In genomic region chr13:63549210-63549609, GRCm38 (mm10) we compare ENCODE assay signal across 14 mouse cellular contexts. TPM values are rescaled to one million over a fixed set of nuclear protein-coding genes. Genes with fewer than 3 reads are reported as not detected.
DNase-seq lines count a peak whose midpoint lies in the region; ATAC-seq lines count a peak whose summit lies in the region.
"Had no signal": no experiment of that assay in that cellular context is flagged by ENCODE, and none has a peak within 500 bp of the region (broad histone marks: within the 10 kb centered on the region; RNA-seq: fewer than 3 reads in every experiment).

No protein-coding gene starts in this region.

- peak; percentile 65 for DNase-seq in cerebellum, adult 9-11 months
- DNase-seq in cerebellum, adult 9-10 months = no peak
- DNase-seq in kidney, adult 8-10 months = no peak
- no peak for DNase-seq in neural tube, embryonic 10.5 days (ENCODE audit: extremely low spot score, low spot score)
- DNase-seq in cerebellum, adult 8-10 months = no peak
- DNase-seq: heart, postnatal 14 days; kidney, postnatal 36 days; spleen, adult 18-20 months; thymus, postnatal 4 days had no signal

- no peak overlapping the region for H3K4me2 ChIP-seq in kidney, embryonic 15.5 days
- H3K4me2 ChIP-seq in neural tube, embryonic 13.5 days = no peak overlapping the region
- H3K4me2 ChIP-seq in stomach, embryonic 16.5 days (ENCODE audit: low read depth, low read length) = peak overlapping the region; percentile 21
- H3K4me2 ChIP-seq: embryonic facial prominence, embryonic 15.5 days had no signal

- H3K27ac ChIP-seq in kidney, embryonic 15.5 days = 0 out of 2 replicates have a peak overlapping the region, but pooled peaks have one; percentile 13
- peak overlapping the region; percentile 55 for H3K27ac ChIP-seq in neural tube, embryonic 13.5 days (replicated peaks)
- H3K27ac ChIP-seq in stomach, embryonic 16.5 days (ENCODE audit: low read length) = peak overlapping the region; percentile 53
- H3K27ac ChIP-seq: embryonic facial prominence, embryonic 15.5 days had no signal

- H3K9ac ChIP-seq in kidney, embryonic 15.5 days = no peak overlapping the region
- no peak overlapping the region for H3K9ac ChIP-seq in neural tube, embryonic 13.5 days
- H3K9ac ChIP-seq in stomach, embryonic 16.5 days (ENCODE audit: low read length) = no peak overlapping the region
- H3K9ac ChIP-seq: embryonic facial prominence, embryonic 15.5 days had no signal

- H3K4me3 ChIP-seq in kidney, embryonic 15.5 days (replicated peaks) = no peak overlapping the region
- H3K4me3 ChIP-seq in neural tube, embryonic 13.5 days = no peak overlapping the region
- H3K4me3 ChIP-seq in stomach, embryonic 16.5 days (replicated peaks; ENCODE audit: low read length) = no peak overlapping the region
- H3K4me3 ChIP-seq: embryonic facial prominence, embryonic 15.5 days; megakaryocyte, embryonic 14.5 days had no signal

- H3K9me3 ChIP-seq in kidney, embryonic 15.5 days (replicated peaks) = no peaks in the 10 kb centered on the region
- H3K9me3 ChIP-seq in neural tube, embryonic 13.5 days = no peaks in the 10 kb centered on the region
- H3K9me3 ChIP-seq in stomach, embryonic 16.5 days (replicated peaks; ENCODE audit: control insufficient read depth, low read length) = no peaks in the 10 kb centered on the region
- H3K9me3 ChIP-seq: embryonic facial prominence, embryonic 15.5 days; megakaryocyte, embryonic 14.5 days had no signal

- no peaks in the 10 kb centered on the region for H3K27me3 ChIP-seq in kidney, embryonic 15.5 days
- no peaks in the 10 kb centered on the region for H3K27me3 ChIP-seq in neural tube, embryonic 13.5 days
- no peaks in the 10 kb centered on the region for H3K27me3 ChIP-seq in stomach, embryonic 16.5 days (ENCODE audit: control insufficient read depth, insufficient read depth, low read length)
- H3K27me3 ChIP-seq: embryonic facial prominence, embryonic 15.5 days; megakaryocyte, embryonic 14.5 days had no signal

- WGBS in kidney, embryonic 15.5 days = 47% methylated on average over 5 of the region's 5 CpGs
- 41% methylated on average over 5 of the region's 5 CpGs for WGBS in neural tube, embryonic 13.5 days
- WGBS in stomach, embryonic 16.5 days = 23% methylated on average over 5 of the region's 5 CpGs

- peaks cover 77% of the 10 kb centered on the region for H3K4me1 ChIP-seq in kidney, embryonic 15.5 days
- peaks cover 89% of the 10 kb centered on the region for H3K4me1 ChIP-seq in neural tube, embryonic 13.5 days (replicated peaks)
- H3K4me1 ChIP-seq in stomach, embryonic 16.5 days (ENCODE audit: control insufficient read depth, insufficient read depth, low read length) = peaks cover 69% of the 10 kb centered on the region

- ATAC-seq in kidney, embryonic 15.5 days (replicated peaks; ENCODE audit: low FRiP score) = no peak
- peak; percentile 17; the same call in 1 of the 2 replicates for ATAC-seq in neural tube, embryonic 13.5 days (ENCODE audit: low read depth)
- ATAC-seq in stomach, embryonic 16.5 days (ENCODE audit: insufficient read depth, low FRiP score) = 0 out of 2 replicates have a peak, but pooled peaks have one; percentile 14

- peaks cover 46% of the 10 kb centered on the region for H3K36me3 ChIP-seq in kidney, embryonic 15.5 days
- H3K36me3 ChIP-seq in neural tube, embryonic 13.5 days = peaks cover 13% of the 10 kb centered on the region
- no peaks in the 10 kb centered on the region for H3K36me3 ChIP-seq in stomach, embryonic 16.5 days (ENCODE audit: control insufficient read depth, insufficient read depth, low read length)

RNA-seq across cellular contexts. Expression of gene Ptch1, which starts 24.2 kb away (rescaled TPM):
- 15.8 and 17.3 TPM in 2 replicates for polyA plus RNA-seq in kidney, embryonic 15.5 days (2015; fragmentation: Nextera tagmentation; extraction: Ambion mirVana)
- polyA plus RNA-seq in neural tube, embryonic 13.5 days (2015; fragmentation: Nextera tagmentation; extraction: Ambion mirVana) = 19.2 and 22.1 TPM in 2 replicates
- polyA plus RNA-seq in stomach, embryonic 16.5 days (2015; fragmentation: Nextera tagmentation; extraction: Ambion mirVana) = 28.5 and 31.1 TPM in 2 replicates

RNA-seq across cellular contexts. Expression of gene Fancc, which starts 52.1 kb away (rescaled TPM):
- 21.8 and 22.1 TPM in 2 replicates for polyA plus RNA-seq in kidney, embryonic 15.5 days (2015; fragmentation: Nextera tagmentation; extraction: Ambion mirVana)
- polyA plus RNA-seq in neural tube, embryonic 13.5 days (2015; fragmentation: Nextera tagmentation; extraction: Ambion mirVana) = 15.3 and 20.6 TPM in 2 replicates
- 21.9 and 22.0 TPM in 2 replicates for polyA plus RNA-seq in stomach, embryonic 16.5 days (2015; fragmentation: Nextera tagmentation; extraction: Ambion mirVana)
